Mouse (Mus musculus) right cerebral cortex, adult 2 months (tissue): ENCODE results near the gene Cdcp1.
A peak's percentile ranks its signal among the peaks of the same experiment; 100 is the strongest.

Source experiments
- DNase-seq, 2 experiments: peaks; one replicate each; pipeline ENCODE4 v3.0.0; 2021 to 2022; ENCODE audit warnings: low spot score in 2 of 2

Gene Cdcp1

DNA sequence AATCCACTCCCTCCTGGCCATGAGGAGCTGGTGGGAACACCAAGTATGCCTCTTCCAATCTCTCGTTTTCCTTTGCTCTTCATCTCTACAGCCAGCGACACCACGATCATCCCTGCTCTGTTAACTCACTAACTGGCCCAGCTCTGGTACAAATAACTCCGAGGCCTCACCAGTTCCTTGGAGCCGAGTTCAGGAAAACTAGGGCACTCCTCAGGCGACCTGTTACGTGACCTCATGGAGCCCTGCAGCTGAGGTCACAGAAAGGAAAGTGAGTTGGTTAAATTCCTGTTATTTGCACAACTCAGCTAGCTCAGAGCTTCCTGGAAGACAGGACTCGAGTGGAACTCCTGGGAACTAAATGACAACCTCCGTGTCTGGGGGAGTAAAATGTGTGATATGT lies 2.5 kb downstream of the Cdcp1 start:
- DNase-seq: no peak

DNA sequence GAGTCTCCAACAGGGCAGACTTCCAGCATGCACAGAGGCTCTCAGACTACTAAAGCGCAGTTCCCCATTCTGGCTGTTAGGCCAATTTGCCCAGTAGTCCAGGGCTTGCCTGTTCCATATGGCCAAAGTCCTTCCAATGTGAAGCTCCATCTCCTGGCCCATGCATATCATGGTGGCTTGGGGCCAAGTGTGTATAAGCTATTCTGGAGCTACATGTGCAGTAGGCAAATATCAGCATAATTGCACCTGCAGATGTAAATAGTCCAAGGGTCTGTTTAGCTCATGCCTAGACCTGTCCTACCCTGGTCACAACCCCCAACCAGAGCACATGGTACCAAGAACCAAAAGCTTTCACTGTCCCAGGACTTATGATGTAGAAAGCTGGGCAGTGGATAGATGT lies 7.9 kb downstream of the Cdcp1 start:
- no peak for DNase-seq

DNA sequence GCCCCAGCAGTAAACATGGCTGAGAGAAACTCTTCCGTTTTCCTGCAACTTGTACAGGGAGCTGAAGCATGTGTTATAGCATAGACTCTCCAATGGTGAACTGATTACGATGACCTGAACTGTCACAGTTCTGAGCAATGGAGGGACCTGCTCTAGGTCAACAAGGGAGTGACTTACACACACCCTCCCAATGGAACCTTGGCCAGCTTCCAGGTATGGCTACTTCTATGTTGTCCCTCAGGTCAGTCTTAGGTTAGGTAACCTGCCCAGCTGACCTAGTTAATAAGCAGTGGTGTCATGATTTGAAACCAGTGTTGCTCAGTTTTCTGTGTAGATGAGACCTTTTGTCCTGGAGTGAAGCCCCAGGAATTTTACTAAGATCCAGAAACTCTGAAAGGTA lies 8.9 kb downstream of the Cdcp1 start:
- DNase-seq: no peak

DNA sequence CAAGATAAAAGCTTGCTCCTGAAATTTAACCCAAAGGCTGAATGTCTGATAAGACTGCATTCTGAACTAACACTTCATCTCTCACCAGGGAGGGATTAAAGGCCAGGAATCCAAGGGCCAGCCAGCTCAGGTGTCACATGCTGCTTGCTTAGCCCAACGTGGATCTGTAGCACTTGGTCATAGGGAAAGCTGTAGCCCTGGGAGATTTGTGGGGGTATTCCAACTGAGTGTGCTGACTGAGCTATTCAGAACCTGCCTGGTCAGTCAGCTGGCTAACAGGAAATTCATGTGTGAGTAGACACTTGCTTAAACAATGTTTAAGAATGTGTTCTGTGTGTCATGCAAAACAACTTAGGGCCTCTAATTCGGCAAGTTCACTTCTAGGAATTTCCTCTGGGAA lies 9.3 kb downstream of the Cdcp1 start:
- no peak for DNase-seq

- no peak for DNase-seq
Observed at GRCm38 (mm10) chr9:123200116-123200515, 15.7 kb downstream of the Cdcp1 start.

DNA sequence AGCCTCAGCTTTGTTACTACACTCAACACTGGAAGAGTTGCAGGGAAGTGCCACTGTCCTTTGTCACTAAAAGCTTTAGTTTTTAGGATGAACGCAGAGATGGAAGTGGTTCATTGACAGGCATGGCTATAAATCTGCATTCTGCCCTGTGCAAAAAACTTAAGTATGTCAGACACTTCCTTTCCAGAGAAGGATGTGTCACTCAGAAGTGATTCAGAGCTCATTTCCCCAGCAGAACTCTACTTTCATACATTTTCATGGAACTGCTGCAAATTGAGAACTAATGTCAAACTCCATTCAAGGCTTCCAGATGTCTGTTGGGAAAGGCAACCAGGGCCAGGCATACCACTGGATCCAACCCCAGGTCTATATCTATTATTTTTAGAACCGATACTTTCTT lies 27.6 kb downstream of the Cdcp1 start:
- no peak for DNase-seq

- DNase-seq: no peak
Observed at GRCm38 (mm10) chr9:123187589-123187988, 28.2 kb downstream of the Cdcp1 start.

DNA sequence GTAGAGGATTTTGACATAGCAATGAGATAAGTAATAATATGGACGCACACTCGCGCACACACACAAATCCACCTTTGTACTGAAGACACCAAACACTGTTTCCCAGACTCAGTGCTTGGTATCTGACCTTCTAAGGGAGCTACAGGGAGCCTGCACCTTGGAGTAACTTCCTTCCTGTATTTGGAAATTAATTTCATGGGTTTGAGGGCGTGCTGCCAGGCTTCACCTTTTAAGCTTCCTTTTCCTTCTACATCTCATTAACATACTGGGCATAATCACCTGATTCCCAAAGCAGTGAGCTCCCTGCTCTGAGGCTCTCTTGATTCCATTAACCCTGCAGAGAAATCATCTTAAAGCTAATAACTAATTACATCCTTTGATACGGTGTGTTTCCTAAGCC lies 29.7 kb downstream of the Cdcp1 start:
- DNase-seq: no peak

DNA sequence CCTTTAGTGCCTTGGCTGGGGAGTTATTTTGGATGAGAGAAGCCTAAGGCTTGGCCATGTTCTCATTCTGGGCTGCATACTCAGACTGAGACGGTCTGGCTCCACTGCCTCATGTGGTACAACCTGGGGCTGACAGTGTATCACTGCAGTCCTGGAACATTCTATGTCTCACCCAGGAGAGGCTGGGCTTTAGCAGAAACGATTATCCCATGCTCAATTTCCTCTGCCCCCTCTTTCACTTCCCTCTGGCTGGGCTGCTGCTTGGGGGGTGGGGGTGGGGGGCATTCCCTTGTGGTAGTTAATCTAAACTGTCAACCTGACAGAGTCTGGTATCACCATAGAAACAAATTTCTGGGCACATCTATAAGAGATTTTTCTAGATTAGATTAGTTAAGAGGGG lies 30.3 kb downstream of the Cdcp1 start:
- DNase-seq: no peak

DNA sequence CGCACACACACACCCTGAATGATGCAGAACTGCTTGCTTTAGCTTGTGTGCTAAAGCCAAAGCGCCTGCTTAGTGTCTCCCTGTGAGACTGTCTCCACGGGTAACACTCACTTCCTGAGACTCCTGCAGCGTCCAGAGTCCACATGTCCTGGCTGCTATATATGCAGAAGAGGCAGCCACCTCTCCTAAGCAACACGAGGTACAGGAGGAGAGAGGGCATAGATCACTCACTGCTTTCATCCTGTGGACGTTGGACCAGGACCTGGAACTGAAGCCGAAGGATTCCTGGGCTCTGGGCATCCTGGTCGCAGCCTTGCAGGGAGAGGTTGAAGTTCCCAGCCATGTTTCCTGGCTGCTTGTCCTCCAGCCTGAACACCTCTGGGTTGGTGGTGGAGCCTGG lies 32.6 kb downstream of the Cdcp1 start:
- DNase-seq: peak; percentile 7

GRCm38 (mm10) chr9:123180003-123180402 lies 35.8 kb downstream of the Cdcp1 start:
- no peak for DNase-seq

- DNase-seq: no peak
Observed at GRCm38 (mm10) chr9:123177380-123178048, 38.3 kb downstream of the Cdcp1 start.

DNA sequence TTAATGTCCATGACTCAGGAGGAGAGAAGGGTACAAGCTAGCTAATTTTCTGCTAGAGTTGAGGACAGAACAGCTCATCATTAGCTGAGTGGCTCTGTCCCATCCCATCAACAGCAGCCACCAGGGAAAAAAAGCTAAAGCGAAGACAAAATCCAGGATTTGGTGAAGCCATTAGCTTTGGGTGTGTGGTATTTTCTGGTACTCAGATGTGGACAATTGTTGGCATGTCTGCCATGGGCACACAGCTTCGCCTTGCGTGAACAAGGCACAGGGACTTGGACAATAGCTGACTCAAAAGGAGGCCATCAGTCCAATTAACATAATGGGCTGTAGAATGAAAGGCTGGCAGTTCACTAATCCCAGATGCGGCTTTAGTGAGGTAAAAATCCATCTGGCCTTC lies 41.5 kb downstream of the Cdcp1 start:
- no peak for DNase-seq

GRCm38 (mm10) chr9:123173760-123174159 lies 42.1 kb downstream of the Cdcp1 start:
- DNase-seq: no peak

DNA sequence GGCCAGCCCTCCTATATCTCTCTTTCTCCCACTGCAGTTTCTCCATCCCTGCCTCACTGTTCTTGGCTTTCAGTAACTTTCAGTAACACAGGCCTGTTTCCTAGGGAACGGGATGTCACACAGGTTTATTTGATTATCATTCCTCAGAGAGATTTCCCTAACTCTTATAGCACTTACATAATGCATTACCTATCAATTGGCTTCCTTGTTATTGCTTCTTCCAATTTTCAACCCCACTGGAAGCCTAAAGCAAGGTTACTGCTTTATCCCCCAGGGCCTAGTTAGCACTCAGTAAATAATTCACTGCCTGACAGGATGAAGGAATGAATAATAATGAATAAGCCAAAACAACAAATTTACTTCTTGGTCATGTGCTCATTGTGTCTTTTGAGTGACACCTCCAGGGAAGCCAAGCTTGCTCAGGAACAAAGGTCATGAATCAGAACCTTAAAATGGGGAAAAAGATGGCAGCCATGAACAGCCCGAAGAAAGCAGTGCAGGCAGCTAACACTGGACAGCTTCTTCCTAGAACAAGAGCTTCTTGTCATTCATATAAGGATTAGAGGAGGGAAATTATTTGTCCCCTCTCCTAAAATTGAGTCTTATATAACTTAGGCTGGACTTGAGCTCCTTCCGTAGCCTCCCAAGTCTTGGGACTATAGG lies 49.9 kb downstream of the Cdcp1 start:
- DNase-seq: no peak

- DNase-seq: no peak
Observed at GRCm38 (mm10) chr9:123162985-123163694, 52.7 kb downstream of the Cdcp1 start.

DNA sequence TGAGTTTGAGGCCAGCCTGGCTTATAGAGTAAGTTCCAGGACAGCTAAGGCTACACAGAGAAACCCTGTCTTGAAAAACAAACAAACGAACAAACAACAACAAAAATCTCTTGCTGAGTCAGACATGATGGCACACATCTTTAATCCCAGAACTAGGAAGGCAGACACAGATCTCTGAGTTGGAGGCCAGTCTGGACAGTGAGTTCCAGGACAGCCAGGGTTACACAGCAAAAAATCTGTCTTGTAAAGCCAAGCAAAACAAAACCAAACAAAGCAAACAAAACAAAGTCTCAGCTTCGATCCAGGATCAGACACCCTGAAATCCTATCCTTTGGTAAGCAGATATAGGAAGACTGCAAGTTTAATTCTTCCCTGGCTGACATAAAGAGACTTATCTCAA lies 54.0 kb downstream of the Cdcp1 start:
- DNase-seq: no peak

- DNase-seq: peak; percentile 83 to 88
Observed at GRCm38 (mm10) chr9:123159330-123159729, 56.5 kb downstream of the Cdcp1 start.

DNA sequence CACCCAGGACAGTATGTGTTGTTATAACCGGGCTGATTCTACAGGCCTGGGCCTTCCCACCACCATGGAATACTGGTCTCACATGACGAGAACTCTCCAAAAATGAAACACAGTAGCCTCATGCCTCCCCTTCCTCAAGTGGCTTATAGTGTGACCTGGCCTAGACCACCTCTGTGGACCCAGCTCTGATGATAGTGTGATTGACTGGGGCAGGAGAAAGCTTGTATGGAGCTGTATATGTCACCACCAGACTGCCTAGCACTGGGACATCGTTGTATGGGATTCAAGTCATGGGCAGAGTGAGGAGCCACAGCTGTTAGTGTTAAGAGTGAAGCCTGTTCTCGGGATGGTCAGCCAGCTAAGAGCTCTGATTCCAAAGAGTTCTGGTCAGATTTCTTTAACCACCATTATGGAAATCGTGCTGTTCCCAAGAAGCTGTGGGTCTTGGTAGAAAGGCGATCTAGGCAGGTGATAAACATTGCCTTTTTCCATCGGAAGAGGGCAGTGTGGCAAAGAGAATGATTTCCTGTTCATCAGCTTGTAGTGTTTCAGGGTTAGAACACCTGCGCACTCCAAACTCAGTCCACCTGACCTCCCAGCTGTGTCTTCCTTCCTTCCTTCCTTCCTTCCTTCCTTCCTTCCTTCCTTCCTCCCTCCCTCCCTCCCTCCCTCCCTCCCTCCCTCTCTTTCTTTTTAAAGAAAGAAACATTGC lies 57.6 kb downstream of the Cdcp1 start:
- DNase-seq: peak; percentile 53 to 64

- no peak for DNase-seq
Observed at GRCm38 (mm10) chr9:123157699-123158098, 58.1 kb downstream of the Cdcp1 start.

GRCm38 (mm10) chr9:123156910-123157361 lies 58.9 kb downstream of the Cdcp1 start:
- DNase-seq: peak; percentile 19 to 20

- DNase-seq: no peak
Observed at GRCm38 (mm10) chr9:123153121-123153520, 62.7 kb downstream of the Cdcp1 start.
